Mouse (Mus musculus): ENCODE measurements around the gene Dlg2.

Gene Dlg2

DNA sequence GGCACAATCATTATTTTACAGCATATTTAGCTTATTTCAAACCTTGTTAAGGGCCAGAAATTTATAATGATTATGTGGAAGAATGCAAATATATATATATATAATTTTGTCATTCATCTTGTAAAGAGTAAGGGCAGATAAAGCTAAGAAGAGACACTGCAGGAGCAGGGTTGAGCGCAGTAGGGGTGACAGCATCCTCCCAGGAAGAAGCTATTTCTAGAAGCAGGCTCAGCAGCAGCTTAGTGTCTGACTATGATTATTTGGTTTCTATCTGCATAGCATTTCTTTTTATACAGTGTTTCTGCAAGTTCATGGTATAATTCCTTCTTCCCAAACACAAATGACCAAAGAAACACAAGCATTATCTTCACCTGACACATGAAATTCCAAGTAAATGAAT, 1479.1 kb downstream of the Dlg2 start:
- no peak for DNase-seq

DNA sequence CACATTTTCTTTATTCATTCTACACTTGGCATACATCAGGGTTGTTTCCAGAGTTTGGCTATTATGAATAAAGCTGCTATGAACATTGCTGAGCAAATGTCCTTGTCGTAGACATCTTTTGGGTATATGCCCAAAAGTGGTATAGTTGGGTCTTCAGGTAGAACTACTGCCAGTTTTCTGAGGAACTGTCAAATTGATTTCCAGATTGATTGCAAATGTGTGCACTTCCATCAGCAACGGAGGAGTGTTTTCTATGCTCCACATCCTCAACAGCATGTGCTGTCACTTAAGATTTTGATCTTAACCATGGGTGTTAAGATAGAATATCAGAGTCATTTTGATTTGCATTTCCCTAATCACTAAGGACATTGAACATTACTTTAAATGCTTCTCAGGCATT, 1486.5 kb downstream of the Dlg2 start:
- DNase-seq: no peak

DNA sequence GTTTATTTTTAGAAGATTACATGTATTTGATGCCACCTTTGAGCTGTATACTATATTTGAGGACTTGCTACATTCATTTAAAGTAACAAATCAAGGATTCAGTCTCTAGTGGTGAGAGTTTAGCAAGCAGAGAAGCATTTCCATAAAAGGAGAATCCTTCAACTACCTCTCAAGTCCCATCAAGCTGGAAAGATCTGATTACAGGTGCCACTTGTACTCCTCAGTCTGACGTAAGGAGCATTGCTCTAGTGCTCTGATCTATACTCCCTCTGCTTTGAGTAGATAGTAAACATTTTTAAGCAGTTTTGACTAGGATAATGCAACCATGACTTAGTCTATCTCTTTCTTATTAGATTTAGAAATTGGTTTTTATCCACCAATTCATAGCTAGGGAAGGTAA, 1496.5 kb downstream of the Dlg2 start:
- DNase-seq: no peak

DNA sequence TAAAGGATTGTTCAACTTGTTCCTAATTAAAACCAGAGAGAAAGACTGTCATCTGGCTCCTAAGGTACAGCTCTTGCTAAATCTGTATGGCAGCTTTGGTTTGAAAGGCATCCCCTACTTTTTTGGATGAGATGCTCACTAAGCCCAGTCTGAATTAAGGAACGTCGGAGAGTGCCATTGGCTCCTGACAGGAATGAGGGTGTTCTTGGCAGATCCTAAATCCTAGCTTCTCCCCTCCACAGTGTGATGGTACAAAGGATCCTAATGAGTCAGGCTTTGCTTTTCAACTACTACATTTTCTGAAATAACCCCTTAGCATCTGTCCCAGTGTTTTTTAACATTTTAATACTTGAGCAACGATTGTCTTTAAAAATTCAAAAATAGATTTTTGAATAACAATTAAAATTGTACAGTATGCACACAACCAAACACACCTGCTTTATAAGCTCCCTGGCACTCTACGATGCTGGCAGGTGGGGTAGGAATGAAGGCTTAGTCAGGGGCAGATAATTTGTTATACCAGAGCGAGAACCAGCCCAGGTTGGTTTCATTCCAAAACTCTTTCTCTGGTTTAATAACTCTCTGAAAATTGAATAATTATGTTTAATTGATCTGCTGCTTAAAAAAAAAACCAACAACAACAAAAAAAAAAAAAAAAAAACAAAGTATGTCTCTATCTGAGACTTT, 1527.4 kb downstream of the Dlg2 start:
- DNase-seq: no peak

DNA sequence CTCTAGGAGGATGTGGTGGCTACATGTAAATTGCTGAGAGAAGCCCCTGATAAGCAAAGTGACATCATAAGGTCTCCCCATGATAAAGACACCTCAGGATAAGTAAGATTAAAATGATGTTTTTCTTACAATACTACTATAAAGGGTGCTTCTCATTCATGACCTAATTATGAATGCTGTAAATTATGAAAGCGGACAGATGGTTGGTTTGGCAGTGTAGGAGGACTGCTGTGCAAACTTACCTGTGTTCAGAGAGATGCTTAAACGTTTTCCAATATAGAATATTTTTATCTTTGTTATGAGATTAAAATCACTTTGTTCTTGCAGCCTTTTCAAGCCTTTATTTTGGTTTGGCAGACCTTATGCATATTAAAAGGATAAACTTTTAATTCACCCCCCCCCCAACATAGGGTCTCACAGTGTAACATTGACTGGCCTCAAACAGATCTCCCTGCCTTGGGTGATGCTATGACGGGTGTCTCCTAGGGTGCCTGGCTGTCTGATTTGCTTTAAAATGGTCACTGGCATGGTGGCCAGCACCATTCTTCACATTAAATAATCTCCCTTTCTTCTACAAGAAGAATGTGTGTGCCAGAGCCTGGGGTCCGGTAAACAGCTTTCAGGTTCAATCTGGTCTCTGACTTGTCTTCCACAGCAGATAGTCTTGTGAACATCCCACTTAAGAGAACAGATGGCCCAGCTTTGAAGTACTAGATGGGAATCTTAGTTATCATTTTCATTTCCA, 1529.4 kb downstream of the Dlg2 start:
- DNase-seq: no peak

DNA sequence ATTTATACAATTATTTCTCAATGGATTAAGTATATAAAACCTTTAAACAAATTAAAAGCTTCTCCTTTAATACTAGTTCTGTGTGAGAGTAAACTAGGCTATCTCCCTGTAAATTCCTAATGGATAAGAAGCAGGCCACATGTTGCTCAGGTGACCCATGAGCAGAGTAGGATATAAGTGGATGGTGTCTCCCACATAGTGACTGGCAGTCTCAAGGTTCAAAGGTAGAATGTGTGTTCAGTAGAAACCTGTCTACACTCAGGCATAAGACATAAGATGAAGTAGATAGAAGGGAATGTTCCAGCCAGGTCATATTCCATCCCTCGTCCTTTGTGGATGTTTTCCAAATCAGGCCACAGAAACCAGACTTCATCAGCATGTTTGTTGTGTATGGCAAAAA, 1532.2 kb downstream of the Dlg2 start:
- no peak for DNase-seq

DNA sequence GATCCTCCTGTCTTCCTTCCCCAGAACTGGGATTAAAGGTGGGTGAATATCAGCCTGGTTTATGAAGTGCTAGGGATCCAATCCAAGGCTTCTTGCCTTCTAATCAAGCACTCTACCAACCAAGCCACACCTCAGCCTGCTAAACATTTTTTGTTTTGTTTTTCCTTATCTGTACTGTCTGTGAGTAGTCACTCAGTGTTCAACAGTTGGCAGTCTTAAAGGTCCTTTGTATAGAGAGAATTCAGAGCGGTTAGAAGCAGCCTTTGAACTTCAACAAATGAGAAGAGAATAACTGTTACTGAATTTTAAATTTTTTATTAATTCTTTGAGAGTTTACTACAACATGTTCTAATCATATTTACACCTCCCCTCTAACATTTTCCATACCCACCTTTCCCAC, 1548.5 kb downstream of the Dlg2 start:
- no peak for DNase-seq

DNA sequence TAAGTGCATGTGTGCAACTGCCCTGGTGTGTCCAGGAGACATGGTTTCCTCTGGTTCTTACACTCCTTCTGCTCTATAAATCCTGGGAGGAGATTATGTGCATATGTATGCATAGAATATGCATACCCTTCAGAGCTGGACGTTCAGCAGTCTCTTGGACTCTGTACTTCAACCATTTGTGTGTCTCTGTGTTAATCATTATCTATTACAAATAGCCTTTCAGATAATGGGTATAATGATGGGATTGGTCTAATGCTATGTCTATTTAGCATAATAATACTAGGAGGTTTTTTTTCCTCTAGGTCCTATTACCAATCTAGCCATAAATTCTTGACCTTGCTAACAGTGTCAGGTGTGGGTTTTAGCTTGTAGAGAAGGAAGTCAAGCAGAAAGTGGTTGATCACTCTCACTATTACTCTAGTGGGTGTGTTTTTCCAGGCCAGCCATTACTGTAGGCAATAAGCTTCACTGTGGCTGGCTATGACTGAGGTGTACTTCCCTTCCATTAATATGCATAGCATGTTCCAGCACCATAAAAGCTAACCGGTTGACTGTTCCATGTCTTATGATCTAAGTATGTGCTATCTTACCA, 1549.1 kb downstream of the Dlg2 start:
- no peak for DNase-seq

DNA sequence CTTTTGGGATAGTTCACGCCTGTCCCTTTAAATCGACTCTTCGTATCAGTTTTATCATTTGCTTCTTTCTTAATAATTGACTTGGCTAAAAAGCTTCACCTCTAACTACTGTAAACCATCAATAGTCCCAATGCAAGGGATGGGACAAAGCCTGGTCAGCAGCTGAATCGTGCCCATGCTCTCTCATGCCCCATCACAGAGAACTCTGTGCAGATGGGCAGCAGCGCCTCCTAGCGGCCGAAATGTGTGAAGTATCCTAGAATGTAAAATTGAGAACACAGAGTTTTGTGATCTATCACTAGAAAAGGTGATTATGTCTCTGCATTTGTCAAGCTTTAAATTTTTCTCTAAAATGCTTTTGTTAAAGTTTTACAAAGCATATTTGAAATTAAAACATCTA, 1550.6 kb downstream of the Dlg2 start:
- DNase-seq: peak; percentile 66

DNA sequence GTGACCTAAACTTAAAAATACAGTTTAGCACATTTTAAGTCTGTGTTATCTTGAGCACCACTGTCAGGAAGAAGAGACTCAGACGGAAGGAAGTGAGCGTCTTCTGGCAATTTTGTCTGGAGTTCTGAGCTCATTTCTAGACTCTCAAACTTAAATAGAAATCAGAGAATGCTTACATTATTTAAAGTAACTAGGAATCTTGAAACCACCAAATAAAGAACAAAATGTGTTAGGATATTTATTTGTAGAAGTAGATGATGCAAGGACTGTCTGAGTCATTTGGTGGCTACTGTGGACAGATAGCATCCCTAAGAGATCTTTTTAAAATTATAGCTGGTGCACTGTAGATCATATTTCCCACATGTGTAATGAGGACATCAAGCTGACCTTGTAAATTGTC, 1557.8 kb downstream of the Dlg2 start:
- no peak for DNase-seq

DNA sequence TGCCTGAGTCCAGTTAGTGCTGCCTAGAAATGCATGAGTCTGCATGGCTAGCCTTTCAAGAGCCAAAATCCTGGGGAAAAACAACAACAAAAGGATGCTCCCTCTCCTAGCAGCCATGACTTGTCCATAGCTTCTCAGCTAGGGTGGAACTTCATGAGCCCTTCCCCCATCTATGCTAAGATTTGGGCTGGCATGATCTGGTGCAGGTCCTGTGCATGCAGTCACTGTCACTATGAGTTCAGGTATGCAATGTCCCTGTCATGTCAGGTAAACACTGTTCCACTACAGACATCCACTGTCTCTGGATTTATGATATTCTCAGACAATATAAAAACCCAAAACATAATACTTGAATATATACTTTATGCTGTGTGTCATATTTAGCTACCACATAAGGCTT, 1563.7 kb downstream of the Dlg2 start:
- DNase-seq: no peak

DNA sequence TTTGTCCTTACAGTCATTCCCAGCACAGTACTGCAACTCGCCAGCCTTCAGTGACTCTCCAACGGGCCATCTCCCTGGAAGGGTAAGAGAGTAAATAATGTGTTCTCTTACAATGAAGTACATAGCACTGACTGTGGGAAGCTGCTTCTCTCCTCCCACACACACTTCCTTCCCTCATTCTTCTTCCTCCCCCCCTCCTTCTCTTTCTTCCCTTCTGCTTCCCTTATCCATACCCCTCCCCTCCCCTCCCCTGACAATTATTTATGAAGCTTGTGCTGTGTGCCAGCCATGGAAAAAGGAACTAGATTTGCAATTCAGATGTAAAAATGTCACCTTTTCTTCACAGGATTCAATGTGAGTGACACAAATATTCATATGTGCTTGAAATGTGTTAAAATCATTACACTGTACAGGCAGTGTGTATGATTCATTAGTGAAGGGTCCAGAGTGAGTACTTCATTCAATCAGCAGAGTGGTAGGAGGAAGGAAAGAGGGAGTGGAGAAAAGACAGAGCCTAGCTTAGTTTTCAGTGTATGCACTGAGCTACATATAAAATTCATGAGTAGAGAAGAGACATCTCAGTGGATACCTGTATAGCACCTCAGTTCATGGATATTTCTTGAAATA, 1564.4 kb downstream of the Dlg2 start:
- no peak for DNase-seq

DNA sequence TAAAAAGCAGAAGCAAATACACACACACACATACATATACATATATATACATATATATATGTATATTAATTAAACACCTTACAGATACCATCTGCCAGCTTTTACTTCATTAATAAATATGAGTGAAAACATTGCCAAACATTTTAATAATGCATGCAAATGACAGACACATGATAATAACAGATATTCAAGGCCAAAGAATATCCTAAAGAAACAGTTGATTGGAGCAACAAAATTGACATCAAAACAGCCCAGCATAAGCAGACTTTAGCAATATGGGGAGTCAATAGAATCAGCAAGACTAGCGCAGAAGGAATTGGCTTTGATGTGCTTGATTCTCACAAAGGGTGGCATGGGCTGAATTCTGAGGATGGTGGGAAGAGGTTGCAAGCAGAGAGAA, 1568.5 kb downstream of the Dlg2 start:
- no peak for DNase-seq

DNA sequence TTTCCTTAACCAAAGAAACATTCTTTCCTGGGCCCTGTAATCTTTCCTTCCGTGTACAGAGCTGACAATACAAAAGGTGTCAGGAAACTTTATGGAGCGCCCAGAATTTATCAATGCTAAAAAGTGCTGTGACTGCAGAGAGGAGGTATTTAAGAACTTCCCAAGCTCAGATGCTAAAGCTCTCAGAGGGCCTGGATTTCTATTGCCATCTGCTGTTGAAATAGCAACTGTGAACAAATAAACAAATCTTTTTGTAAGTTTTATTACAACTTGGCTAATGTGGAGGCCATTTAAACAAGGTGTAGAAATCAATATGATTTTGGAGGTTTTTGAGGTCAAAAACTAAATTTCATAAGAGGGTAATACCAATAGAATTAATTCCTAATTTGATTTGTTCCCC, 1570.8 kb downstream of the Dlg2 start:
- no peak for DNase-seq

DNA sequence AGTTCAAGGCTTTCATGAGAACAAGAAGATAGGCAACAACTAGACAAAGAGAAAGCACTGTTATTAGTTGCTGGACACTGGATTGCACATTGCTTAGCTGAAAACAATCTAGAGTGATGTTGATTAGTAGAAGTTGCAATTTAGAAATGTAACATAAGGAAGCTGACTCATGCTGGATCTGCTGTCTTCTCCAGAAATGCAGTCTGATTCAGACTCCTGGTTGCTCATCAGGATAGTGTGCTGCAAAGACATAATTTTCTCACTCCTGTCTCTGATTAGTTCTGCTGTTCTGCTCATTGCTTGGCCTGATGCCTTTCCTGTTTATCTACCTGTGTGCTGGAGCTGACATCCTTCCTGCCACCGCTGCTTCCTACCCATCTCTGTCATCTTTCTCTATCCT, 1572.4 kb downstream of the Dlg2 start:
- DNase-seq: no peak

DNA sequence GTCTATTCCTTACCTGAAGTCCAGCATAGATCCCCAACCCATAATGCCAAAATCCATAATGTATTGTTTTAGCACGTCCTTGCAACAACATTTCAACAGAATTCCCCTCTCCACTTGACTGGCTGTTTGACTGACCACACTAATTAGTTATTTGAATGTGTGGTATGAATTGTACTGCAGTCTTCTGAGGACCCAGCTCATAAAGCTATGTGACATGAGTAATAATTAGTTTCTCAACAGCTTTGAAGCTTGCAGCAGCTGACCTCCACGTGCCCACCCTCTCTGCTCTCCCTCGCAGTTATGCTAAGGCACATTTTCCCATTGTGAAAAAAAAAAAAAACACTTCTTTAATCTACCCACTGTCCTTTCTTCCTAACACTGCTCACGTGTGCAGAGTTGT, 1590.4 kb downstream of the Dlg2 start:
- DNase-seq: no peak

DNA sequence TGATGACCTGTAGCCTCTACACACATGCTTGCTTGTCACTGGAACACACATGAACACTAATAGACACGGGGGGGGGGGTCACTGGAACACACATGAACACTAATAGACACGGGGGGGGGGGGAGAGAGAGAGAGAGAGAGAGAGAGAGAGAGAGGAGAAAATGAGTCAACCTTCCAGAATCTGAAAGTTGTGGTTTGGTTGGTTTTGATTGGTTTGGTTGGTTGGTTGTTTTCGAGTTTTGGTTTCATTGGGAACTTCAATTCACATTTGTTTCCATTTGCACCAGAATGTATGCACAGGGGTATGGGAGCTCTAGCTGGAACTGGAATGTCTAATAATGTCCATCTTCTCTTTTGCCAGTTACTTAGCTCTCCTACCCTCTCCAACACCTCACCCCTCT, 1611.0 kb downstream of the Dlg2 start:
- no peak for DNase-seq

DNA sequence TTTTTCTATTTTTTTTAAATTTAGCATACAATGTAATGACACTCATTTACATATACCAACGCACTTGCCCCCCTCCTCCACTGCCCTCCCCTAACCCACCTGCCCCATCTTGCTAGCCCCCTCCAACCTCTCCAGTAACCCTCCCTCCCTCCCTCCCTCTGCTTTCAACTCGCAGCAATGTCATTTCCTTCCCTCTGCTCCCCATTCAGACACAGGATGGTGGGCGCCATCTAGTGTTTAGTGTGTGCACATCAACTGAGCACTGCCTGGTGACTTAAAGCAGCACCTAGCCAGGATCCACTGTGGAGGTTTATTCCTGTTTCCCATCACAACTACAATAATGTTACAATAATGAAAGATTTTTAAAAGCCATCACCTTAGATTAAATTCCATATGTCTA, 1617.4 kb downstream of the Dlg2 start:
- DNase-seq: peak; percentile 56

DNA sequence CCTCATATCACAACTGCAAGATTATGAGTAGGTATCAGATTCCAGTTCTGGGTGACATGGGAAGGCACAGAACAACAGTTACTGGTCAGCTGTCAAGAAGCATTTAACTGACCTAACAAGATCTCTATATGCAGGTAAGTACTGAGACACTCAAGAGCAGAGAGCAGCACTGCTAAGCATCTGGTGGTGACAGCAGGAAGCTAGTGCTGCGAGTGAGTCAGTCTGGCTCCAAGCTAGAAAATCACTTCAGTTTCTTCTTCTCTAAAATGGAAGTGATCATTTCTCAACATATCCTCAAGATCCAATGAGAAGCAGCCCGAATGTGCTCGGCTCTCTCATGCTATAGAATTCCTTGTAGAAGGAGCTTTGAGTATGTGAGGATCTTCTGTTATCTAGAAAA, 1618.7 kb downstream of the Dlg2 start:
- no peak for DNase-seq

DNA sequence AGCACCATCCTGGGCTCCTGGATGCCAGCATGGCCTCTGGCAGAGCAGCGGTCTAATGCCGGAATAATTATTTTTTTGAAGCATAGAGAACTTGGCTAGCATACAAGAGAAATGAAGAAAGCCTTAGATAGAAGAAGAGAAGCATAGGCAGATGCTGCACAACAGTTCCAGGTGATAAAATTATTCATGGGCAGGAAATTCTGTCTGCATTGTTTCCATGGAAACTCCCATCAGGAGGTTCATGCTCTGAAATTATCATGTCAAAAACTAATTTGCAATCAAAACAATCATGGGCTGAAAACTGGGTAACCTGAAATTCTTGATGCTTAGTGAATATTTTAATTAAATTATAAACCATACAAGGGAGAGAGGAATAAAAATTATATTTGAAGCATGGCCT, 1624.4 kb downstream of the Dlg2 start:
- DNase-seq: no peak

DNA sequence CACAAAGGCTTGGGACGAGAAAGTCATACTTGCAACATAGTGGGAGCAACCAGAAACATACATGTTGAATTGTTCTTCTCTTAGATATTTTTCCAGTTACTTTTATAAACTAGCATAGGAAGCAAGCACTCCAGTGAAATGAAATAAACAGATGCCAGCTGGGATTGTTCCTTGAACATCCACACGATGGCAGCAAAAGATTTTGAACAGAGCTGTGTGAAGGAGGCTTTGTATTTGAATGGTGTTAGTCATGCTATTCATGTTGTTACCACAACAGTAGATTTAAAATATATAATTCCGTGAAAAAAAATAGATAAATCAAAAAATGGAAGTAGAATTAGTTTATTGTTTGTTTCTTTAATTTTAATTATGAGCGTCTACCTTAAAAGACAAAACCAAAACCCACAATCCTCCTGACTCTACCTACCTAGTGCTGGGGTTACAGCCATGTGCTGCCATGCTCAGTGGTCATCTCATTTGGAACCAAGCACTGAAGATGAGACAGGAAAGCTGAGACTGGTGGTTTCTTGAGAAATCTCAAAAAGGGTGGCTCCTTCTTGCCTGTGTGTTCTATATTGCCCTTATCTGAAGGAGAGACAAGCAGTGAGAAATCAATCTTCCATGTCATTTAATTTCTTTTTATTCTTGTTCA, 1626.5 kb downstream of the Dlg2 start:
- peak; percentile 14 for DNase-seq

DNA sequence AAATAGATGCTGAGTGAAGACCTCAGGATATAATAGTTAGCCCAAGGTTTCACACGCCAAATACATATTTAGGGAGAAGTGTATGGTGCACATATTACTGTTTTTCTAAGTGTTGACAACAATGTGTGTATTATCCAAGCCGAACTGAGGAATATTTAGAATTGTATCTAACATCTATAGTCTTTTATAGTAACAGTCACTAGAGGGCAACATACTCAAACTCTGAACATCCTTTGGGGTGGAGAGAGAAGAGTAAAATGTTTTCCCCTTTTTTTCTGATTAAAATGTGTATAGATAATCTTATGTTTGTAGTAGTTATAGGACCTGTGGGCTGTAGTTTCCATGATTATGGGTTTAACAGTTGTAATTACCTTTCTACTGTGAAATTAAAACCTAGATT, 1629.0 kb downstream of the Dlg2 start:
- DNase-seq: no peak

DNA sequence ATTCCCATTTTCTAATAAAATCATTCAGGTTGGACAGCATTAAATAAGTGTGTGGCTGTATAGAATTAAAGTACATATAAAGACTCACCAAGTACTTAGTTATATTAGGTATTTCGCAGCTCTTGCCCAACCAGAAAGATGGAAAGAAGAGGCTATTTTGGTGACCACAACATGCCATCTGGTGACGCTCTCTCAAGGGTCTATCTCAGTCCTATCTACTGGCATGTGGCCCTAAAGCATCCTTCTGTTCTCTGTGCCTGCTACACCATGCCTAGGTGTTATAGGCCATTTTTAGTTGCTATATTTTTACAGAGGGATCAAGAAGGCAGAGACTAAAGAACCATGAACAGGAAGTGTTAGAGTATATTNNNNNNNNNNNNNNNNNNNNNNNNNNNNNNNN, 1629.5 kb downstream of the Dlg2 start:
- DNase-seq: no peak

DNA sequence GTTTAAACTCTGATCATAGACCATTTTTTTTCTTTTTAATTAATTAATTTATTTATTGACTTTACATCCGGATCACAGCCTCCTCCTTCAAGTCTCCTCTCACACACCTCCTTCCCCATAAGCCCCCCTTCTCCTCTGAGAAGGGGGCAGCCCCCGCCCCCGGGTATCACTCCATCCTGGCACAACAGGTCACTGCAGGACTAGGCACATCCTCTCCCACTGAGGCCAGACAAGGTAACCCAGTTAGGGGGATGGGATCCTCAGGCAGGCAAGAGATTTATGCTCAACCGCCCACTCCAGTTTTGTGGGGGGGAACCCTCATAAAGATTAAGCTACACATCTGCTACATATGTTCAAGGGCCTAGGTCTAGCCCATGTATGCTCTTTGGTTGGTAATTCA, 1636.6 kb downstream of the Dlg2 start:
- DNase-seq: no peak
